Mouse (Mus musculus): ENCODE results near the gene Plekhh1. TPM values are rescaled to one million over a fixed set of nuclear protein-coding genes. Genes with fewer than 3 reads are reported as not detected.

Plekhh1 gene
- polyA plus RNA-seq, 1 experiment = 1.1 TPM

DNA sequence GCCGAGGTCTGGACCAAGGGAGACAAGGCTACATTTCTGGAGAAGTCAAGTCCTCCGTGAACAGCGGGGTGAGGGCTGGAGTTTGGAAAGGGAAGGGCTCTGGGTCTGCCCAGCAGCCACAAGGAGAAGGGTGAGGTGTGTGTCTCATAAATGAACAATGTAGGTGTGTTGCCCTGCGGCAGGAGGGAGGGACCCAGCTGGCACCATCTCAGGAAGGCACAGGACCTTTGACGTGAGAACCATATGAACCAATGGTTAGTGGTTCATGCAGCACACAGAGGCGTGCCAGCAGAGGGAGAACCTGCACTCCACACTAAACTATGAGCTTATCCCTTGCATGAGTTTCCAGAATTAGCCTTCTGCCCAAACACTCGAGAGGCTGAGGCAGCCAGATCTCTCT, 18.2 kb downstream of the Plekhh1 start:
- Histone ChIP-seq H3K27me3 (ENCODE audit: control insufficient read depth, insufficient read depth, insufficient read length) (no peaks in the 10 kb centered on the region), H3K79me3 (ENCODE audit: low read depth) (no peaks in the 10 kb centered on the region), H3ac (ENCODE audit: control insufficient read depth, insufficient read length, low read depth) (no peak overlapping the region), H3K36me3 (ENCODE audit: control insufficient read depth, insufficient read depth) (no peaks in the 10 kb centered on the region), H3K79me2 (ENCODE audit: control insufficient read depth, insufficient read depth) (no peaks in the 10 kb centered on the region), H3K4me3 (ENCODE audit: insufficient read depth, poor library complexity, severe bottlenecking) (no peak overlapping the region)
- TF ChIP-seq FOSL1 (IDR thresholded peaks at IDR 0.05; ENCODE audit: insufficient read depth, low read length, poor library complexity, severe bottlenecking) = no peak
- no peak for TF ChIP-seq USF1 (IDR thresholded peaks at IDR 0.05; ENCODE audit: low read depth)
- TF ChIP-seq CTCF (IDR thresholded peaks at IDR 0.05; ENCODE audit: control insufficient read depth, insufficient read depth, insufficient read length) = no peak
- no peak for TF ChIP-seq MAX (IDR thresholded peaks at IDR 0.05)
- no peak for TF ChIP-seq MYOG (IDR thresholded peaks at IDR 0.05; ENCODE audit: control insufficient read depth, extremely low read depth, insufficient read length)
- TF ChIP-seq CEBPB (IDR thresholded peaks at IDR 0.05; ENCODE audit: low read depth) = no peak
- no peak for TF ChIP-seq MYOD1 (IDR thresholded peaks at IDR 0.05; ENCODE audit: control insufficient read depth, insufficient read length, low read depth)

DNA sequence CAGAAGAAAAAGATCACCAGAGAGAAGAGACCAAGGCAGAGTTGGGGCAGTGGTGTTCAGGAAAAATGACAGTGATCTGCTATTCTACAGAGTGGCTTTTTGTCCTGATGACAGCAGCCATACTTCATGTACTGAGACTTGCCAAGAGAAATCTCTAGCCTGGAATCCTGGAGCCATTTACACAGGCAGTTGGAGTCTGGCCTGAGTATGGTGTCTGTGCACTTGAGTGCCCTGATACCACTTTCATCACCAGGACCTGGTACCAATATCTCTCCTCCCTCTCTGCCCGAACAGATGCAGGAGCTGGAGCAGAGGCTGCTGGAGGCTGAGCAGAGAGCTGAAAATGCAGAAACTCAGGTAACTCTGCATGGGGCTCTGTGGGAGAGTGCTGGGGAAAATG, 19.9 kb downstream of the Plekhh1 start:
- H3K27me3 ChIP-seq (ENCODE audit: control insufficient read depth, insufficient read depth, insufficient read length) = no peaks in the 10 kb centered on the region
- no peak overlapping the region for H3ac ChIP-seq (ENCODE audit: control insufficient read depth, insufficient read length, low read depth)
- H3K4me3 ChIP-seq (ENCODE audit: insufficient read depth, poor library complexity, severe bottlenecking) = no peak overlapping the region
- H3K36me3 ChIP-seq (ENCODE audit: control insufficient read depth, insufficient read depth) = no peaks in the 10 kb centered on the region
- no peaks in the 10 kb centered on the region for H3K79me2 ChIP-seq (ENCODE audit: control insufficient read depth, insufficient read depth)
- H3K79me3 ChIP-seq (ENCODE audit: low read depth) = no peaks in the 10 kb centered on the region
- TF ChIP-seq USF1 (IDR thresholded peaks at IDR 0.05; ENCODE audit: low read depth) = no peak
- no peak for TF ChIP-seq MYOD1 (IDR thresholded peaks at IDR 0.05; ENCODE audit: control insufficient read depth, insufficient read length, low read depth)
- no peak for TF ChIP-seq MAX (IDR thresholded peaks at IDR 0.05)
- TF ChIP-seq MYOG (IDR thresholded peaks at IDR 0.05; ENCODE audit: control insufficient read depth, extremely low read depth, insufficient read length) = no peak
- no peak for TF ChIP-seq FOSL1 (IDR thresholded peaks at IDR 0.05; ENCODE audit: insufficient read depth, low read length, poor library complexity, severe bottlenecking)
- TF ChIP-seq CTCF (IDR thresholded peaks at IDR 0.05; ENCODE audit: control insufficient read depth, insufficient read depth, insufficient read length) = no peak
- no peak for TF ChIP-seq CEBPB (IDR thresholded peaks at IDR 0.05; ENCODE audit: low read depth)

DNA sequence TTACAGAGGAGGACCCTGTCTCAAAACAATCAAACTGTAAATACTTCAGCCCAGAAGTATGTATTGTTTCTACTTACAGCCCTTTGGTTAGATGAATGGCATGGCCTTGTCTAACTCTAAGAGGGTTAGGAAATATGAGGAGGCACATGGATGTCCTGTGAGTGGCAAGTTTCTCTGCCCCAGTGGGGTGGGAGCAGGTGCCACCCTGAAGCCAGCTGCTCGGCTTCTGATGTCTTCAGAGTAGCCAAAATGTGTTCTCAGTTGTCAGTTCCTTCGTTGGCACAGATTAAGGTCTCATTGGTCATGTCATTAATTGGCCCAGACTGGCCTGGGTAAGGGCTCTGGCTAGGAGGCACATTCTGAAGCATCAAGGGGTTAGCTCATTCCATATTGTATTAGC, 20.8 kb downstream of the Plekhh1 start:
- no peaks in the 10 kb centered on the region for H3K27me3 ChIP-seq (ENCODE audit: control insufficient read depth, insufficient read depth, insufficient read length)
- H3ac ChIP-seq (ENCODE audit: control insufficient read depth, insufficient read length, low read depth) = no peak overlapping the region
- H3K79me3 ChIP-seq (ENCODE audit: low read depth) = no peaks in the 10 kb centered on the region
- no peak overlapping the region for H3K4me3 ChIP-seq (ENCODE audit: insufficient read depth, poor library complexity, severe bottlenecking)
- TF ChIP-seq MAX (IDR thresholded peaks at IDR 0.05) (no peak), FOSL1 (IDR thresholded peaks at IDR 0.05; ENCODE audit: insufficient read depth, low read length, poor library complexity, severe bottlenecking) (no peak), CEBPB (IDR thresholded peaks at IDR 0.05; ENCODE audit: low read depth) (no peak), MYOG (IDR thresholded peaks at IDR 0.05; ENCODE audit: control insufficient read depth, extremely low read depth, insufficient read length) (no peak), CTCF (IDR thresholded peaks at IDR 0.05; ENCODE audit: control insufficient read depth, insufficient read depth, insufficient read length) (no peak), MYOD1 (IDR thresholded peaks at IDR 0.05; ENCODE audit: control insufficient read depth, insufficient read length, low read depth) (no peak), USF1 (IDR thresholded peaks at IDR 0.05; ENCODE audit: low read depth) (no peak)
- no peaks in the 10 kb centered on the region for H3K36me3 ChIP-seq (ENCODE audit: control insufficient read depth, insufficient read depth)
- no peaks in the 10 kb centered on the region for H3K79me2 ChIP-seq (ENCODE audit: control insufficient read depth, insufficient read depth)

DNA sequence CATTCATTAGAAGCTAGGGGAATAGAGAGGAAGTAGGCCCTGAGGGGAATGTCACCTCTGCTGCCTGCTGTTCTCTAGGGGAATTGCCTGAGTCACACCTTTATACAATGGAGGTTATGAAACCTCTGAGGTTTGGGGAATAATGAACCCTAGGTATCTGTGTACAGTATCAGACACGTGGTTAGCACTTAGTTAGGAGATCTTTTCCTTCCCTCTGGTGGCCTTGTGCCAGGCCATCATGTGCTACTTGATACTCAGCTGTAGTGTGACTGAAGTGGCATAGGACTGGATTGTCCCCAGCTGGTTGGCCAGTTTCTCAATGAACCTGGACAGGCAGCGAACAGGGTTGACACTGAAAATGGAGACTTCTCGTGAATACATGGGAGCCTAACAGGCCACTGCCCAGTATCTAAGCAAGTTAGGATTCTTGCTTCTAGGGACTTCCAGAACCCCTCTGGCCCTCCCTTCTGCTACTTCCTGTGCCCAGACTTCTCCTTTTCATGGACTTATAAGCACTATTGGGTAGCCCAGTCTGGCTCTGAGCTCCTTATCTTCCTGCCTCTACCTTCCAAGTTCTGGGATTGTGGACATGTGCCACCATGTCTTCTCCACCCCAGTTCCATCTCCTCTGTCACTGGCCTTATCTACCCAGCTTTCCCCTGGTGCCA, 21.7 kb downstream of the Plekhh1 start:
- no peaks in the 10 kb centered on the region for H3K36me3 ChIP-seq (ENCODE audit: control insufficient read depth, insufficient read depth)
- TF ChIP-seq CEBPB (IDR thresholded peaks at IDR 0.05; ENCODE audit: low read depth) (no peak), USF1 (IDR thresholded peaks at IDR 0.05; ENCODE audit: low read depth) (no peak), FOSL1 (IDR thresholded peaks at IDR 0.05; ENCODE audit: insufficient read depth, low read length, poor library complexity, severe bottlenecking) (no peak), MYOG (IDR thresholded peaks at IDR 0.05; ENCODE audit: control insufficient read depth, extremely low read depth, insufficient read length) (no peak), MAX (IDR thresholded peaks at IDR 0.05) (no peak), CTCF (IDR thresholded peaks at IDR 0.05; ENCODE audit: control insufficient read depth, insufficient read depth, insufficient read length) (no peak), MYOD1 (IDR thresholded peaks at IDR 0.05; ENCODE audit: control insufficient read depth, insufficient read length, low read depth) (no peak)

DNA sequence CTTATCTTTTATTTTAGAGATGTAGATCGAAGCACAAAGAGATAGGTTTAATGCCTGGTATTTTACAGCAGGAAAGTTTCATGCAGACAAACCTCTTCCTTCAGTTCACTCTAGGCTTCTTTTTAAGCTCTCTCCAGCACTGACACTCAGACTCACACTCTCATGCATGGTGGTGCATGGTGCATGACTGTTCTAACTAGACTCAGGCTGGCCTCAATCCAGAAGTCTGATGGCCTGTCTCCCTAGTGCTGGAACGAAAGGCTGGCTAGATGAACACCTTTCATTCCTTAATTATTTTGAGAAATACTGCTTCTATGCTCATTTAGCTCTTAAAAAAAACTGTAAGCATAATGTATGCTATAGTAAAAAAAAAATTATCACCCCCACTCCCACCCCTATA, 23.1 kb downstream of the Plekhh1 start:
- Histone ChIP-seq H3ac (ENCODE audit: control insufficient read depth, insufficient read length, low read depth) (no peak overlapping the region), H3K27me3 (ENCODE audit: control insufficient read depth, insufficient read depth, insufficient read length) (no peaks in the 10 kb centered on the region), H3K36me3 (ENCODE audit: control insufficient read depth, insufficient read depth) (no peaks in the 10 kb centered on the region), H3K79me2 (ENCODE audit: control insufficient read depth, insufficient read depth) (no peaks in the 10 kb centered on the region), H3K79me3 (ENCODE audit: low read depth) (no peaks in the 10 kb centered on the region), H3K4me3 (ENCODE audit: insufficient read depth, poor library complexity, severe bottlenecking) (no peak overlapping the region)
- TF ChIP-seq CEBPB (IDR thresholded peaks at IDR 0.05; ENCODE audit: low read depth) = no peak
- no peak for TF ChIP-seq MYOD1 (IDR thresholded peaks at IDR 0.05; ENCODE audit: control insufficient read depth, insufficient read length, low read depth)

More for the DNA sequence above, 21.7 kb downstream of the Plekhh1 start:
- H3ac ChIP-seq (ENCODE audit: control insufficient read depth, insufficient read length, low read depth) = no peak overlapping the region
- H3K79me3 ChIP-seq (ENCODE audit: low read depth) = no peaks in the 10 kb centered on the region
- no peak overlapping the region for H3K4me3 ChIP-seq (ENCODE audit: insufficient read depth, poor library complexity, severe bottlenecking)
- H3K79me2 ChIP-seq (ENCODE audit: control insufficient read depth, insufficient read depth) = no peaks in the 10 kb centered on the region
- no peaks in the 10 kb centered on the region for H3K27me3 ChIP-seq (ENCODE audit: control insufficient read depth, insufficient read depth, insufficient read length)

DNA sequence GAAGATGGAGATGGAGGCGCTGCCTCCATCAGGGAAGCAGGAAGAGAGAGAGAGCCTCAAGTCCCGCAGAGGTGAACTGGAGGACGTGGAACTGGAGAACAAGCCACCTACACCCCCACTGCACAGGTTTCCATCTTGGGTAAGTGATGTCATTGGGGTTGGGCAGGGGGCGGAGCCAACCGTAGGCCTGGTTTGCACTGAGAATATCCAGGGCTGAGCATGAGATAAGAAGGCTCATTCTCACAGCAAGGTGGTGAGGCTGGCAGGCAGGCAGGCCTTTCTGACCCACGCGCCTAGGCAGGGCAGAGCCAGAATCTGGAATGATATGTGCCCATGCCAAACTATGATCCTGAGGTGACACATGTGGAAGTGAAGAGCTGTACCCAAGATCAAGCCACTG, 26.3 kb downstream of the Plekhh1 start:
- TF ChIP-seq CTCF (IDR thresholded peaks at IDR 0.05; ENCODE audit: control insufficient read depth, insufficient read depth, insufficient read length) (no peak), MYOD1 (IDR thresholded peaks at IDR 0.05; ENCODE audit: control insufficient read depth, insufficient read length, low read depth) (no peak), MAX (IDR thresholded peaks at IDR 0.05) (no peak), USF1 (IDR thresholded peaks at IDR 0.05; ENCODE audit: low read depth) (no peak), MYOG (IDR thresholded peaks at IDR 0.05; ENCODE audit: control insufficient read depth, extremely low read depth, insufficient read length) (no peak), FOSL1 (IDR thresholded peaks at IDR 0.05; ENCODE audit: insufficient read depth, low read length, poor library complexity, severe bottlenecking) (no peak), CEBPB (IDR thresholded peaks at IDR 0.05; ENCODE audit: low read depth) (no peak)
- Histone ChIP-seq H3K4me3 (ENCODE audit: insufficient read depth, poor library complexity, severe bottlenecking) (no peak overlapping the region), H3K79me3 (ENCODE audit: low read depth) (no peaks in the 10 kb centered on the region)

More for the DNA sequence above, 26.3 kb downstream of the Plekhh1 start:
- H3K36me3 ChIP-seq (ENCODE audit: control insufficient read depth, insufficient read depth) = no peaks in the 10 kb centered on the region
- no peak overlapping the region for H3ac ChIP-seq (ENCODE audit: control insufficient read depth, insufficient read length, low read depth)
- H3K27me3 ChIP-seq (ENCODE audit: control insufficient read depth, insufficient read depth, insufficient read length) = no peaks in the 10 kb centered on the region
- H3K79me2 ChIP-seq (ENCODE audit: control insufficient read depth, insufficient read depth) = no peaks in the 10 kb centered on the region

All from C2C12 (cell line).